Comparison of ENCODE assay signal across 9 mouse cellular contexts in the genomic region with DNA sequence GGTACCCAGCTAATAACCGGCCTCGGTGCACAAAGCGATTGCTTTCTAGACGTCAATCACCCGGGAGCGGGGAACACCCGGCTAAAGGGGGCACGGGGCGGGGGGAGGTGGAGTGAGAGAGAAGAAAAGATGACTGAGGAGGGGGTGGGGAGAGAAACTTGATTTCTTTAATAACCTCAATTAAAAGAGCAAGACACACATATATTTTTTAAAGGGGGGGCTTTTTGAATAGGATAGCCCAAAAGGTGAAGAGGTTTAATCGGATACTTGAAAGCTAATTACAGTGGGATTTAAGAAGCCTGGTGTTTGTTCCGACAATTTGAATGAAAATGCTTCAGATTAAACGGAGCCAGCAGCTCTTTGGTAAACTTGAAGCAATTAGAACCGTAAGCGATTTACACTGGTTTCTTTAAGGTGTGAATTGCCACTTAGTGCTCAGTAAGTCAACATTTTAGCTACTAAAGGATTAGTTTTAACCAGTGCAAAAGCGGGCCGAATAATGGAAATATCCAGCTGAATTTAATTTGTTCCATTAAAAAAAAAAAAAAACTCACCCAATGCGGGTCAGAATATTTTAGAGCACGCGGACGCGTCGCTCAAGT. TPM values are rescaled to one million over a fixed set of nuclear protein-coding genes. Genes with fewer than 3 reads are reported as not detected.
DNase-seq lines count a peak whose midpoint lies in the region; ATAC-seq and TF ChIP-seq lines count a peak whose summit lies in the region.
"Had no signal": no experiment of that assay in that cellular context is flagged by ENCODE, and none has a peak within 500 bp of the region (broad histone marks: within the 10 kb centered on the region; RNA-seq: fewer than 3 reads in every experiment).

No protein-coding gene starts in this region.

- DNase-seq in kidney, adult 2 months: peak; percentile 33
- no peak for DNase-seq in kidney, postnatal 36 days
- DNase-seq in embryo, embryonic 11 days: peak; percentile 28
- no peak for DNase-seq in hindbrain, postnatal 0 days (ENCODE audit: low spot score)
- no peak for DNase-seq in midbrain, postnatal 0 days (ENCODE audit: low spot score)
- no peak for DNase-seq in cerebellum, postnatal 4 days (ENCODE audit: low spot score in 2 of 2)
- DNase-seq in frontal cortex, adult 2 months (ENCODE audit: extremely low spot score in 1 of 2, low spot score in 1 of 2): no peak
- DNase-seq in cerebellum, adult 9-10 months: no peak

- no peaks in the 10 kb centered on the region for H3K9me3 ChIP-seq in hindbrain, postnatal 0 days (ENCODE audit: low read length)
- no peaks in the 10 kb centered on the region for H3K9me3 ChIP-seq in midbrain, postnatal 0 days (ENCODE audit: low read length)

- peak overlapping the region; percentile 58 for H3K4me2 ChIP-seq in hindbrain, postnatal 0 days (ENCODE audit: low read depth, low read length)
- H3K4me2 ChIP-seq in midbrain, postnatal 0 days (ENCODE audit: low read depth, low read length, poor library complexity, severe bottlenecking): peak overlapping the region; percentile 59

- no peak overlapping the region for H3K4me3 ChIP-seq in kidney, adult 2 months (ENCODE audit: insufficient read depth, low read depth, low read length)
- peak overlapping the region; percentile 36 for H3K4me3 ChIP-seq in hindbrain, postnatal 0 days (ENCODE audit: low read length)
- peak overlapping the region; percentile 37 for H3K4me3 ChIP-seq in midbrain, postnatal 0 days (ENCODE audit: low read depth, low read length)

- H3K9ac ChIP-seq in hindbrain, postnatal 0 days (replicated peaks; ENCODE audit: low read length): no peak overlapping the region
- no peak overlapping the region for H3K9ac ChIP-seq in midbrain, postnatal 0 days (replicated peaks; ENCODE audit: low read length, poor library complexity, severe bottlenecking)

- H3K27ac ChIP-seq in kidney, adult 2 months (ENCODE audit: insufficient read depth, low read depth, low read length): no peak overlapping the region
- H3K27ac ChIP-seq in hindbrain, postnatal 0 days: no peak overlapping the region
- no peak overlapping the region for H3K27ac ChIP-seq in midbrain, postnatal 0 days (ENCODE audit: low read depth, low read length)

- ATAC-seq in hindbrain, postnatal 0 days: no peak
- ATAC-seq in midbrain, postnatal 0 days (ENCODE audit: low FRiP score): no peak

- peaks cover 18% of the 10 kb centered on the region for H3K27me3 ChIP-seq in kidney, adult 2 months (replicated peaks; ENCODE audit: control insufficient read depth, insufficient read depth, low read length)
- H3K27me3 ChIP-seq in hindbrain, postnatal 0 days (ENCODE audit: insufficient read depth, low read length): peaks cover 65% of the 10 kb centered on the region
- H3K27me3 ChIP-seq in midbrain, postnatal 0 days (ENCODE audit: insufficient read depth, low read length): peaks cover 61% of the 10 kb centered on the region

- no peak for TF ChIP-seq POLR2A in kidney, adult 2 months (IDR thresholded peaks at IDR 0.05; ENCODE audit: low read depth, low read length)

- no peak for TF ChIP-seq CTCF in kidney, adult 2 months (conservative IDR thresholded peaks at IDR 0.05; ENCODE audit: insufficient read depth, insufficient read length, low read depth, low read length)
- no peak for TF ChIP-seq CTCF in hindbrain, postnatal 0 days (IDR thresholded peaks at IDR 0.05; ENCODE audit: low read depth)
- no peak for TF ChIP-seq CTCF in midbrain, postnatal 0 days (IDR thresholded peaks at IDR 0.05)

- no peaks in the 10 kb centered on the region for H3K36me3 ChIP-seq in kidney, adult 2 months (ENCODE audit: control insufficient read depth, insufficient read depth, low read length)
- H3K36me3 ChIP-seq in hindbrain, postnatal 0 days (ENCODE audit: insufficient read depth, low read length): no peaks in the 10 kb centered on the region
- no peaks in the 10 kb centered on the region for H3K36me3 ChIP-seq in midbrain, postnatal 0 days (ENCODE audit: insufficient read depth, low read length)

- WGBS in kidney, adult 2 months: 5% methylated on average over 22 of the region's 22 CpGs
- WGBS in hindbrain, postnatal 0 days: 1% methylated on average over 22 of the region's 22 CpGs
- WGBS in midbrain, postnatal 0 days: under 1% methylated on average over 22 of the region's 22 CpGs

- peaks cover 6% of the 10 kb centered on the region; the same call in 1 of the 2 replicates for H3K4me1 ChIP-seq in kidney, adult 2 months (ENCODE audit: control insufficient read depth, insufficient read depth, low read length)
- no peaks in the 10 kb centered on the region for H3K4me1 ChIP-seq in hindbrain, postnatal 0 days (ENCODE audit: insufficient read depth, low read length)
- H3K4me1 ChIP-seq in midbrain, postnatal 0 days (ENCODE audit: insufficient read depth, low read length): 0 out of 2 replicates have a peak, but pooled peaks cover 7% of the 10 kb centered on the region

RNA-seq across cellular contexts. Expression of a gene that starts 1.6 kb away (rescaled TPM):
- polyA plus RNA-seq in kidney, adult 2 months (2012; rRNA removed): 0.27 TPM in 1 of 2 replicates, not detected in the other
- total RNA-seq in hindbrain, postnatal 0 days (2014; rRNA removed): not detected in 2 replicates
- polyA plus RNA-seq in hindbrain, postnatal 0 days (2015; fragmentation: Nextera tagmentation; extraction: Ambion mirVana): 0.20 and 0.21 TPM in 2 replicates
- total RNA-seq in midbrain, postnatal 0 days (2014; rRNA removed): 0.49 TPM in 1 of 2 replicates, not detected in the other
- polyA plus RNA-seq in midbrain, postnatal 0 days (2015; fragmentation: Nextera tagmentation; extraction: Ambion mirVana): 0.58 and 1.0 TPM in 2 replicates
- polyA plus RNA-seq in frontal cortex, adult 2 months (2012; rRNA removed): 0.13 and 0.18 TPM in 2 replicates
- polyA plus RNA-seq: cerebellum, adult 2 months had no signal

Comparison
In these comparisons a context has a peak if more than half of its experiments do, and no peak if none do; other contexts are left out.
1. DNase-seq: peak in kidney, adult 2 months (single experiment) and embryo, embryonic 11 days (single experiment); none in kidney, postnatal 36 days (0 of 2), hindbrain, postnatal 0 days (single experiment), midbrain, postnatal 0 days (single experiment), cerebellum, postnatal 4 days (0 of 2), frontal cortex, adult 2 months (0 of 2) and cerebellum, adult 9-10 months (single experiment).